8 mouse cellular contexts compared by ENCODE assay signal in genomic region chr3:79842616-79843016, GRCm38 (mm10). TPM values are rescaled to one million over a fixed set of nuclear protein-coding genes. Genes with fewer than 3 reads are reported as not detected.
A peak's percentile ranks its signal among the peaks of the same experiment; 100 is the strongest.
DNase-seq lines count a peak whose midpoint lies in the region; ATAC-seq and TF ChIP-seq lines count a peak whose summit lies in the region.

No protein-coding gene starts in this region.

- WGBS in hindbrain, postnatal 0 days = 0% methylated on average over 19 of the region's 19 CpGs

- H3K27me3 ChIP-seq in hindbrain, postnatal 0 days (ENCODE audit: insufficient read depth, low read length) = no peaks in the 10 kb centered on the region
- H3K27me3 ChIP-seq in megakaryocyte, embryonic 14.5 days (replicated peaks) = no peaks in the 10 kb centered on the region

- no peaks in the 10 kb centered on the region for H3K9me3 ChIP-seq in hindbrain, postnatal 0 days (ENCODE audit: low read length)
- H3K9me3 ChIP-seq in megakaryocyte, embryonic 14.5 days = no peaks in the 10 kb centered on the region

- peak; percentile 71 for DNase-seq in T-cell, adult 2 months (ENCODE audit: low spot score)
- peak; percentile 64 to 71 for DNase-seq in cerebellum, postnatal 36 days
- peak; percentile 60 for DNase-seq in gastrocnemius, adult 18-20 months (ENCODE audit: low spot score)
- DNase-seq in hindbrain, postnatal 0 days (ENCODE audit: low spot score) = peak; percentile 77
- DNase-seq in left cerebral cortex, adult 8-10 months (ENCODE audit: low spot score in 2 of 2) = peak; percentile 49 to 58
- peak; percentile 79 to 81 for DNase-seq in right cerebral cortex, postnatal 10 days (ENCODE audit: low spot score in 2 of 2)
- peak; percentile 55 for DNase-seq in urinary bladder, postnatal 25 days (ENCODE audit: low spot score)

- peak overlapping the region; percentile 39 for H3K4me3 ChIP-seq in hindbrain, postnatal 0 days (ENCODE audit: low read length)
- peak overlapping the region; percentile 90 for H3K4me3 ChIP-seq in megakaryocyte, embryonic 14.5 days (replicated peaks)

- peak; percentile 84 for ATAC-seq in hindbrain, postnatal 0 days

- H3K9ac ChIP-seq in hindbrain, postnatal 0 days (replicated peaks; ENCODE audit: low read length) = peak overlapping the region; percentile 21

- H3K4me2 ChIP-seq in hindbrain, postnatal 0 days (ENCODE audit: low read depth, low read length) = peak overlapping the region; percentile 60

- no peak for TF ChIP-seq CTCF in hindbrain, postnatal 0 days (IDR thresholded peaks at IDR 0.05; ENCODE audit: low read depth)

- no peaks in the 10 kb centered on the region for H3K36me3 ChIP-seq in hindbrain, postnatal 0 days (ENCODE audit: insufficient read depth, low read length)
- H3K36me3 ChIP-seq in megakaryocyte, embryonic 14.5 days (replicated peaks; ENCODE audit: low read length) = no peaks in the 10 kb centered on the region

- H3K4me1 ChIP-seq in hindbrain, postnatal 0 days (ENCODE audit: insufficient read depth, low read length) = peaks cover 5% of the 10 kb centered on the region; the same call in 1 of the 2 replicates
- H3K4me1 ChIP-seq in megakaryocyte, embryonic 14.5 days = peaks cover 12% of the 10 kb centered on the region

- no peak overlapping the region for H3K27ac ChIP-seq in hindbrain, postnatal 0 days

RNA-seq across cellular contexts. Expression of gene Tmem144, which starts 10.0 kb away (rescaled TPM):
- 1 to 10 TPM in 1 of 2 experiments, under 1 TPM in 1; 0.69 to 1.4 TPM for total RNA-seq in gastrocnemius, adult 18-20 months (2021)
- total RNA-seq in hindbrain, postnatal 0 days (2014; rRNA removed) = 2.6 and 2.7 TPM in 2 replicates
- 3.1 and 3.2 TPM in 2 replicates for polyA plus RNA-seq in hindbrain, postnatal 0 days (2015; fragmentation: Nextera tagmentation; extraction: Ambion mirVana)
- 10 to 100 TPM; 13.4 to 26.8 (median 15.3) TPM for total RNA-seq in left cerebral cortex, adult 8-10 months (2022)
- not detected in 2 replicates for polyA plus RNA-seq in megakaryocyte, embryonic 14.5 days (2012; ENCODE audit: insufficient read depth, low replicate concordance)

RNA-seq across cellular contexts. Expression of gene Fam198b, which starts 41.7 kb away (rescaled TPM):
- 1 to 10 TPM; 4.4 to 5.4 TPM for total RNA-seq in gastrocnemius, adult 18-20 months (2021)
- 2.3 and 3.1 TPM in 2 replicates for total RNA-seq in hindbrain, postnatal 0 days (2014; rRNA removed)
- 1.8 and 2.0 TPM in 2 replicates for polyA plus RNA-seq in hindbrain, postnatal 0 days (2015; fragmentation: Nextera tagmentation; extraction: Ambion mirVana)
- 1 to 10 TPM; 5.8 to 8.0 (median 6.4) TPM for total RNA-seq in left cerebral cortex, adult 8-10 months (2022)
- polyA plus RNA-seq in megakaryocyte, embryonic 14.5 days (2012; ENCODE audit: insufficient read depth, low replicate concordance) = 0.08 TPM in 1 of 2 replicates, not detected in the other
